Mouse (Mus musculus) liver, embryonic 14.5 days (tissue): ENCODE measurements around the gene Stk16. TPM values are rescaled to one million over a fixed set of nuclear protein-coding genes. Genes with fewer than 3 reads are reported as not detected.
A peak's percentile ranks its signal among the peaks of the same experiment; 100 is the strongest.

Source experiments
- ATAC-seq: fragments of 200-750 bp; cut with Nextera tagmentation; 2 replicates; pipeline ENCODE4 v1.8.0; 2017; ENCODE audit warnings: moderate number of reproducible peaks, mild to moderate bottlenecking, moderate library complexity; ENCODE audit not compliant: insufficient read depth
- DNase-seq, 3 experiments: peaks; one replicate each; pipeline ENCODE4 v3.0.0-alpha.2; 2012 to 2013; ENCODE audit warnings: low read depth in 3 of 3, low spot score in 3 of 3
- H3K27ac ChIP-seq: fragments of 300-500 bp; sonication (generic); 2 replicates; pipeline ENCODE4 v1.5.1; 2014; ENCODE audit warnings: moderate library complexity, mild to moderate bottlenecking, control low read depth, inconsistent platforms
- H3K27me3 ChIP-seq: fragments of 300-500 bp; sonication (generic); 2 replicates; pipeline ENCODE4 v1.6.1; 2014; ENCODE audit warnings: mild to moderate bottlenecking, low read length, moderate library complexity; ENCODE audit not compliant: control insufficient read depth, insufficient read depth
- H3K36me3 ChIP-seq: fragments of 300-500 bp; sonication (generic); replicated peaks from 2 replicates; pipeline ENCODE4 v1.6.1; 2014; ENCODE audit warnings: low read depth; ENCODE audit not compliant: control insufficient read depth, insufficient read depth
- H3K4me1 ChIP-seq, 2 experiments: fragments of 200-500 bp in 1 of 2; fragments of 300-500 bp in 1 of 2; sonication (generic) in 1 of 2; replicated peaks; 2 replicates each; pipeline ENCODE4 v1.6.1; 2012 to 2014; ENCODE audit warnings: antibody characterized with exemption in 1 of 2, inconsistent platforms in 1 of 2, low read length in 1 of 2; ENCODE audit not compliant: control insufficient read depth in 2 of 2, insufficient read depth in 2 of 2
- H3K4me2 ChIP-seq: fragments of 300-500 bp; sonication (generic); 2 replicates; pipeline ENCODE4 v1.6.1; 2014; ENCODE audit warnings: low read depth, mild to moderate bottlenecking, control low read depth, moderate library complexity
- H3K4me3 ChIP-seq, 2 experiments: fragments of 200-500 bp in 1 of 2; fragments of 300-500 bp in 1 of 2; sonication (generic) in 1 of 2; 2 replicates each; pipeline ENCODE4 v1.5.1; 2012 to 2014; ENCODE audit warnings: low read depth in 2 of 2, low read length in 2 of 2, mild to moderate bottlenecking in 2 of 2, control low read depth in 1 of 2, inconsistent platforms in 1 of 2, moderate library complexity in 1 of 2; ENCODE audit not compliant: insufficient read depth in 1 of 2
- H3K9ac ChIP-seq: fragments of 300-500 bp; sonication (generic); replicated peaks from 2 replicates; pipeline ENCODE4 v1.6.1; 2014; ENCODE audit warnings: mild to moderate bottlenecking, control low read depth, moderate library complexity
- H3K9me3 ChIP-seq: fragments of 300-500 bp; sonication (generic); 2 replicates; pipeline ENCODE4 v1.6.1; 2016; ENCODE audit warnings: low read length, mixed read lengths; ENCODE audit not compliant: control insufficient read depth
- CTCF ChIP-seq: IDR thresholded peaks from 2 replicates; pipeline ENCODE4 v1.5.1; 2016; ENCODE audit warnings: antibody characterized with exemption, low read depth, control low read depth
- EP300 ChIP-seq: IDR thresholded peaks from 2 replicates; pipeline ENCODE4 v1.6.1; 2016; ENCODE audit warnings: antibody characterized with exemption, low read depth
- WGBS: fragments of 180-500 bp; shearing (Covaris S2); extraction: QIAGEN DNeasy Blood & Tissue Kit; methylation state at CpG from one replicate; pipeline ENCODE4 v1.1.7; 2014; ENCODE audit not compliant: insufficient replicate concordance; 5-methylcytosine and 5-hydroxymethylcytosine counted together
- polyA plus RNA-seq, 2 experiments: library from polyadenylated mRNA; depleted of rRNA in 1 of 2; stranded (reverse) in 1 of 2; unstranded in 1 of 2; fragments of >200 nt; fragmentation: Nextera tagmentation in 1 of 2; extraction: Ambion mirVana in 1 of 2; gene quantifications; 2 replicates each; pipeline versions ENCODE4 v1.2.1 to v1.2.3; 2012 to 2014

Gene Stk16
- polyA plus RNA-seq, 2 experiments = 61.8 to 93.3 TPM

GRCm38 (mm10) chr1:75213096-75213495 lies 2.5 kb downstream of the Stk16 start:
- Histone ChIP-seq H3K4me3 (peak overlapping the region; percentile 32 to 77; a peak in 3 of 4 replicates), H3K4me1 (peaks cover 68 to 78% of the 10 kb centered on the region in 2 experiments), H3K9me3 (no peaks in the 10 kb centered on the region), H3K27me3 (no peaks in the 10 kb centered on the region), H3K27ac (peak overlapping the region; percentile 43), H3K9ac (no peak overlapping the region; the same call in 1 of the 2 replicates), H3K4me2 (peak overlapping the region; percentile 75), H3K36me3 (peaks cover 49% of the 10 kb centered on the region)
- DNase-seq (no peak), ATAC-seq (no peak)
- 9% methylated on average over 7 of the region's 7 CpGs for WGBS
- TF ChIP-seq EP300 = no peak
- TF ChIP-seq CTCF = no peak

GRCm38 (mm10) chr1:75214442-75214841 lies 3.8 kb downstream of the Stk16 start:
- H3K9ac ChIP-seq = peak overlapping the region; percentile 23; the same call in 1 of the 2 replicates
- ATAC-seq = no peak
- no peaks in the 10 kb centered on the region for H3K27me3 ChIP-seq
- peak overlapping the region; percentile 43 for H3K27ac ChIP-seq
- DNase-seq = no peak
- peaks cover 61 to 67% of the 10 kb centered on the region in 2 experiments for H3K4me1 ChIP-seq
- 75% methylated on average over 2 of the region's 2 CpGs for WGBS
- TF ChIP-seq EP300 (no peak), CTCF (no peak)
- H3K36me3 ChIP-seq = peaks cover 49% of the 10 kb centered on the region
- H3K4me2 ChIP-seq = peak overlapping the region; percentile 75
- H3K9me3 ChIP-seq = no peaks in the 10 kb centered on the region
- 0 out of 4 replicates have a peak overlapping the region, but pooled peaks of 1 of the 2 experiments have one; percentile 68 for H3K4me3 ChIP-seq

DNA sequence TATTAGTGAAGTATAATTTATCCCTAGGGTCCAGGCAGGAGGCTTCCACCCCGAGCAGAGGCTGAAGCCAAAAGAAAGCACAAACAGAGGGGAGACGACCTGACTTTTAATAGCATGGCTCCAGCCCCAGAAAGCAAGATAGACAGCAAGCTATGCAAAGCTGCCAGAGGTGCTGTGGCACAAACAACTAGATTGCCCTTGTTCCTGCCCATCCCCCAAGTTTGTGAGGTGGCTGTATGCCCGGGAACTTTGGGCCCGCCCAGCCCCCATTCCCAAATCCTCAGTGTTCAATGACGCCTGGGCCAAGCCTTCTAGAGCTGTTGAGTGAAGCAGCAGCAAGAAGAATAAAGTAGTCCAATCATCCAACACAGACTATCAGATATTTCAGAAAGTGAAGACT lies 4.2 kb downstream of the Stk16 start:
- Histone ChIP-seq H3K4me3 (peak overlapping the region in 1 of 2 experiments; percentile 68; a peak in 2 of 4 replicates), H3K4me2 (peak overlapping the region; percentile 75), H3K4me1 (peaks cover 59 to 63% of the 10 kb centered on the region in 2 experiments), H3K27me3 (peaks cover 3% of the 10 kb centered on the region; the same call in 1 of the 2 replicates), H3K9ac (0 out of 2 replicates have a peak overlapping the region, but pooled peaks have one; percentile 18), H3K9me3 (no peaks in the 10 kb centered on the region), H3K27ac (peak overlapping the region; percentile 10), H3K36me3 (peaks cover 49% of the 10 kb centered on the region)
- TF ChIP-seq EP300 (no peak), CTCF (no peak)
- no peak for ATAC-seq
- WGBS = 51% methylated on average over 5 of the region's 5 CpGs
- DNase-seq = no peak

DNA sequence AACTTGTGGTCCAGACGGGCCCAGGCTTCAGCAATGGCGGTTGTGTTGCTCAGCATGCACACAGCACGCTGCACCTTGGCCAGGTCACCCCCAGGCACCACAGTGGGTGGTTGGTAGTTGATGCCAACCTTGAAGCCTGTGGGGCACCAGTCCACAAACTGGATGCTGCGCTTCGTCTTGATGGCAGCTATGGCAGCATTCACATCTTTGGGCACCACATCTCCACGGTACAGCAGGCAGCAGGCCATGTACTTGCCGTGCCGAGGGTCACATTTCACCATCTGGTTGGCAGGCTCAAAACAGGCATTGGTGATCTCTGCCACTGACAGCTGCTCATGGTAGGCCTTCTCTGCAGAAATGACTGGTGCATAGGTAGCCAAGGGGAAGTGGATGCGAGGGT lies 5.1 kb downstream of the Stk16 start:
- TF ChIP-seq EP300 (no peak), CTCF (no peak)
- H3K4me2 ChIP-seq = peak overlapping the region; percentile 75
- no peak for ATAC-seq
- H3K4me3 ChIP-seq = peak overlapping the region; percentile 68 to 94; a peak in 3 of 4 replicates
- peak overlapping the region; percentile 95 for H3K27ac ChIP-seq
- H3K36me3 ChIP-seq = peaks cover 49% of the 10 kb centered on the region
- WGBS = 84% methylated on average over 9 of the region's 9 CpGs
- H3K27me3 ChIP-seq = peaks cover 12% of the 10 kb centered on the region
- peaks cover 54 to 59% of the 10 kb centered on the region in 2 experiments for H3K4me1 ChIP-seq
- peak overlapping the region; percentile 36 for H3K9ac ChIP-seq
- no peaks in the 10 kb centered on the region for H3K9me3 ChIP-seq
- DNase-seq = no peak

GRCm38 (mm10) chr1:75216797-75217585 lies 6.4 kb downstream of the Stk16 start:
- H3K9ac ChIP-seq = peak overlapping the region; percentile 90
- H3K4me1 ChIP-seq = peaks cover 49 to 50% of the 10 kb centered on the region in 2 experiments
- DNase-seq (peak in 2 of 3 experiments; percentile 69 to 73), ATAC-seq (peak; percentile 61)
- no peaks in the 10 kb centered on the region for H3K9me3 ChIP-seq
- H3K36me3 ChIP-seq = peaks cover 47% of the 10 kb centered on the region
- H3K27ac ChIP-seq = peak overlapping the region; percentile 95
- TF ChIP-seq EP300 (peak; percentile 72), CTCF (no peak)
- H3K27me3 ChIP-seq = peaks cover 15% of the 10 kb centered on the region
- peak overlapping the region; percentile 68 to 94 for H3K4me3 ChIP-seq
- 39% methylated on average over 13 of the region's 13 CpGs for WGBS
- H3K4me2 ChIP-seq = peak overlapping the region; percentile 75
